Comparison of ENCODE assay signal across 11 mouse cellular contexts in the genomic region with DNA sequence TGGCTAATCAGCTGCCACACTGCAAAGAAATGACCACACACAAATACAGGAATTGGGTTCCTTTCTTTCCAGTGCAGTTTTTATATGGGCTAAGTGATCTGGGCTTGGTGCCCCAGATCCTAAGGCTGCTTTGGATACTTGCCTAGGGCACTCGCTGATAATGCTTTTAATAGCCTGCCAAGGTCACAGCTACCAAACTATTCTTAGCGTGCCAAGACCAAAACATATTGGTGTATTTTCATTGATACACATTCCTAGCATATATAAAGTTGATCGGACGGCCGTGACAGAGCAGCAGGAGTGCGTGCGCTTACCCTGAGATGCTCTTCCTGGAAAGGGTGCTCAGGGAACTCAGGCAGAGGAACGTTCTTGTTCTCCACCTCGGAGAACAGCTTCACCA. TPM values are rescaled to one million over a fixed set of nuclear protein-coding genes. Genes with fewer than 3 reads are reported as not detected.
DNase-seq lines count a peak whose midpoint lies in the region; ATAC-seq lines count a peak whose summit lies in the region.
"Had no signal": no experiment of that assay in that cellular context is flagged by ENCODE, and none has a peak within 500 bp of the region (broad histone marks: within the 10 kb centered on the region; RNA-seq: fewer than 3 reads in every experiment).

No protein-coding gene starts in this region.

- no peaks in the 10 kb centered on the region for H3K27me3 ChIP-seq in heart, embryonic 15.5 days
- H3K27me3 ChIP-seq in hindbrain, embryonic 11.5 days (ENCODE audit: control insufficient read depth, insufficient read depth, low read length), result no peaks in the 10 kb centered on the region

- H3K9ac ChIP-seq in heart, embryonic 15.5 days, result peak overlapping the region; percentile 29; the same call in 1 of the 2 replicates
- no peak overlapping the region for H3K9ac ChIP-seq in hindbrain, embryonic 11.5 days (ENCODE audit: low read depth, low read length)
- H3K9ac ChIP-seq: liver, embryonic 14.5 days had no signal

- intact Hi-C loops in gastrocnemius, postnatal 36 days (cut with DNase I), result no loop called here

- 40% methylated on average over 9 of the region's 9 CpGs for WGBS in heart, embryonic 15.5 days
- WGBS in hindbrain, embryonic 11.5 days, result 92% methylated on average over 9 of the region's 9 CpGs

- peak; percentile 64; the same call in 1 of the 2 replicates for ATAC-seq in heart, embryonic 15.5 days (replicated peaks; ENCODE audit: insufficient number of reproducible peaks, insufficient read depth, low FRiP score, low read depth)
- no peak for ATAC-seq in hindbrain, embryonic 11.5 days (ENCODE audit: low FRiP score)
- ATAC-seq in megakaryocyte-erythroid progenitor cell, adult 5-6 weeks (replicated peaks; ENCODE audit: low FRiP score, low TSS enrichment, poor library complexity, severe bottlenecking), result no peak
- ATAC-seq: CD4-positive, CD25-positive, alpha-beta regulatory T cell, adult 4 months had no signal

- H3K9me3 ChIP-seq in heart, embryonic 15.5 days (replicated peaks), result no peaks in the 10 kb centered on the region
- no peaks in the 10 kb centered on the region for H3K9me3 ChIP-seq in hindbrain, embryonic 11.5 days (ENCODE audit: control insufficient read depth, low read length)

- peak; percentile 10 to 39 for DNase-seq in gastrocnemius, adult 8-10 months (ENCODE audit: low spot score in 2 of 2)
- no peak for DNase-seq in gastrocnemius, postnatal 36 days
- DNase-seq in adrenal gland, postnatal 14 days, result peak; percentile 57
- peak; percentile 62 for DNase-seq in cerebellum, adult 9-10 months
- no peak for DNase-seq in hindbrain, embryonic 11.5 days (ENCODE audit: low spot score)
- no peak for DNase-seq in kidney, postnatal 14 days
- DNase-seq: thymus, postnatal 14 days had no signal

- H3K4me2 ChIP-seq in heart, embryonic 15.5 days, result peak overlapping the region; percentile 51
- H3K4me2 ChIP-seq in hindbrain, embryonic 11.5 days (replicated peaks; ENCODE audit: low read depth, low read length), result no peak overlapping the region

- H3K27ac ChIP-seq in heart, embryonic 15.5 days, result peak overlapping the region; percentile 92
- no peak overlapping the region for H3K27ac ChIP-seq in hindbrain, embryonic 11.5 days (ENCODE audit: low read depth, low read length)
- H3K27ac ChIP-seq: liver, embryonic 14.5 days had no signal

- peaks cover 20% of the 10 kb centered on the region; the same call in 1 of the 2 replicates for H3K36me3 ChIP-seq in heart, embryonic 15.5 days
- 0 out of 2 replicates have a peak, but pooled peaks cover 3% of the 10 kb centered on the region for H3K36me3 ChIP-seq in hindbrain, embryonic 11.5 days (ENCODE audit: control insufficient read depth, insufficient read depth, low read length)

- no peak overlapping the region for H3K4me3 ChIP-seq in heart, embryonic 15.5 days
- no peak overlapping the region for H3K4me3 ChIP-seq in hindbrain, embryonic 11.5 days (ENCODE audit: low read depth, low read length)

- peaks cover 16% of the 10 kb centered on the region for H3K4me1 ChIP-seq in heart, embryonic 15.5 days (replicated peaks)
- no peaks in the 10 kb centered on the region for H3K4me1 ChIP-seq in hindbrain, embryonic 11.5 days (replicated peaks; ENCODE audit: control insufficient read depth, insufficient read depth, low read length)

RNA-seq across cellular contexts. Expression of gene Ide, which starts 22.6 kb away (rescaled TPM):
- total RNA-seq in gastrocnemius, adult 8-10 months (2022), result 100 to 1,000 TPM; 104 to 119 (median 107) TPM
- 10 to 100 TPM; 88.1 to 99.2 TPM for total RNA-seq in gastrocnemius, postnatal 36 days (2021)
- 76.9 and 81.1 TPM in 2 replicates for total RNA-seq in adrenal gland, postnatal 14 days (2021)
- polyA plus RNA-seq in heart, embryonic 15.5 days (2015; fragmentation: Nextera tagmentation; extraction: Ambion mirVana), result 66.5 and 66.6 TPM in 2 replicates
- 49.0 and 58.2 TPM in 2 replicates for polyA plus RNA-seq in hindbrain, embryonic 11.5 days (2014; fragmentation: Nextera tagmentation; extraction: Ambion mirVana)
- 73.1 and 111 TPM in 2 replicates for total RNA-seq in megakaryocyte-erythroid progenitor cell, adult 5-6 weeks (2014; fragmentation: Nextera tagmentation)
- total RNA-seq in megakaryocyte-erythroid progenitor cell, adult 5-6 weeks (2017), result 89.7 and 103 TPM in 2 replicates

Comparison
In these comparisons a context has a peak if more than half of its experiments do, and no peak if none do; other contexts are left out.
1. DNase-seq: peak in gastrocnemius, adult 8-10 months (2 of 2), adrenal gland, postnatal 14 days (single experiment) and cerebellum, adult 9-10 months (single experiment); none in gastrocnemius, postnatal 36 days (0 of 2), hindbrain, embryonic 11.5 days (single experiment) and kidney, postnatal 14 days (single experiment).